Mouse (Mus musculus): ENCODE data around the gene Pom121l12.

Pom121l12 gene

GRCm38 (mm10) chr11:14598976-14599375 lies at the start of gene Pom121l12:
TSS of gene Pom121l12 (plus strand) at chr11:14599276.
- no peak for DNase-seq (ENCODE audit: low read depth, low spot score)

GRCm38 (mm10) chr11:14611859-14612258 lies 12.8 kb downstream of the Pom121l12 start:
- DNase-seq (ENCODE audit: low read depth, low spot score) = no peak

Measured in retina, adult 2 months (tissue).